In the genomic region with DNA sequence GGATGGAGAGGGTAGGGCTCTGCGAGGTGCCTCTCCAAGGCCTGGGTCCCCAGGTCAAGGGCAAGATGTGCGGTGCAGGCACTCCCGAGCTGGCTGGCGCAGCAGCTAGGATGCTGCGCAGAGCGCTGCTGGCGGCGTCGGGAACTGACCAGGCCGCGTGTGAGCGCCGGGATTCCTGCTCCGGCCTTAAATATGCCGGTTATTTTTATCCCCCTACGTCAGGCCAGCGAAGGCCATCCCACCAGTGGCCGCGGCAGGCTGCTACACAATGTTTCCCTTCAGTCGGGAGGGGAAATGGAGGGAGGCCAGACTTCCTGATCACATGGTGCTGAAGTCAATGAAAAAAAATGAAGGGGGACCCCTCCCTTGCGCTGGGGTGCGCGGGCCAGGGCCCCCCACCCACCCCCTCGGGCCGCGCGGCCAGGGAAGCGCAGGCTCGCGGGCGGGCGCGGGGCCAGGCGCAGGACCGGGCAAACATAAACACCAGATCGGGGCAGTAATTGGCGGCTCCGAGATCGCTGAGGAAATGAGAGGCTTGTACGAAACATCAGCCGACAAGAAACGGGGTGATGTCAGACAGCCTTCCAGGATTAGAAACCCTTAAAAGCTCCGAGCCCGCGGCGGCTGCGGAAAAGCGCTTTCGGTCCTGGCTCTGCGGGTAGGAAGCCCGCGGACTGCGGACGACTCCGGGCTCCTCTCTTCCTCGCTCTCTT, we compare ENCODE assay signal across 8 mouse cellular contexts.
DNase-seq lines count a peak whose midpoint lies in the region; ATAC-seq and TF ChIP-seq lines count a peak whose summit lies in the region.

No protein-coding gene starts in this region.

- DNase-seq in cerebellum, adult 2 months = peak; percentile 88 to 89
- DNase-seq in layer of hippocampus, adult 9-11 months = peak; percentile 91
- DNase-seq in testis, postnatal 14 days (ENCODE audit: low spot score) = peak; percentile 81

- ATAC-seq in frontal cortex, adult (ENCODE audit: low TSS enrichment) = peak; percentile 84
- ATAC-seq in hematopoietic stem cell, adult 5-6 weeks (replicated peaks in 1 of 2; ENCODE audit: insufficient read depth in 1 of 2, low FRiP score in 2 of 2, low TSS enrichment in 1 of 2, low read depth in 1 of 2, poor library complexity in 2 of 2, severe bottlenecking in 2 of 2) = peak; percentile 73 to 80
- peak; percentile 95 for ATAC-seq in lung, embryonic 15.5 days (ENCODE audit: borderline replicate concordance, extremely low read depth, low FRiP score, low TSS enrichment)

- peaks cover 60% of the 10 kb centered on the region for H3K27me3 ChIP-seq in E14TG2a.4 (ENCODE audit: insufficient read depth, low read length)
- no peaks in the 10 kb centered on the region for H3K27me3 ChIP-seq in cerebellum, adult 2 months (ENCODE audit: control insufficient read depth, insufficient read depth, low read length)
- H3K27me3 ChIP-seq in lung, embryonic 15.5 days = peaks cover 29% of the 10 kb centered on the region

- H3K4me1 ChIP-seq in E14TG2a.4 (replicated peaks; ENCODE audit: low read depth, low read length) = peaks cover 33% of the 10 kb centered on the region
- 0 out of 2 replicates have a peak, but pooled peaks cover 4% of the 10 kb centered on the region for H3K4me1 ChIP-seq in cerebellum, adult 2 months (ENCODE audit: control insufficient read depth, insufficient read depth, low read length)
- peaks cover 16% of the 10 kb centered on the region for H3K4me1 ChIP-seq in lung, embryonic 15.5 days
- H3K4me1 ChIP-seq in olfactory bulb, adult 2 months (ENCODE audit: control insufficient read depth, insufficient read depth, low read length) = peaks cover 13% of the 10 kb centered on the region

- peak overlapping the region; percentile 71 for H3K4me3 ChIP-seq in E14TG2a.4 (replicated peaks; ENCODE audit: low read length)
- H3K4me3 ChIP-seq in cerebellum, adult 2 months (replicated peaks; ENCODE audit: insufficient read depth, low read depth, low read length) = peak overlapping the region; percentile 70
- H3K4me3 ChIP-seq in lung, embryonic 15.5 days = peak overlapping the region; percentile 58
- H3K4me3 ChIP-seq in olfactory bulb, adult 2 months (ENCODE audit: insufficient read depth, low read depth, low read length) = peak overlapping the region; percentile 57

- WGBS in cerebellum, adult 2 months = under 1% methylated on average over 56 of the region's 56 CpGs
- WGBS in lung, embryonic 15.5 days = under 1% methylated on average over 56 of the region's 56 CpGs
- under 1% methylated on average over 56 of the region's 56 CpGs for WGBS in olfactory bulb, adult 2 months

- H3K9ac ChIP-seq in lung, embryonic 15.5 days = peak overlapping the region; percentile 53

- peak overlapping the region; percentile 60 for H3K27ac ChIP-seq in cerebellum, adult 2 months (ENCODE audit: insufficient read depth, low read length)
- peak overlapping the region; percentile 94 for H3K27ac ChIP-seq in lung, embryonic 15.5 days
- peak overlapping the region; percentile 98 for H3K27ac ChIP-seq in olfactory bulb, adult 2 months (ENCODE audit: insufficient read depth, low read depth, low read length)

- H3K9me3 ChIP-seq in E14TG2a.4 (ENCODE audit: low read length) = no peaks in the 10 kb centered on the region
- no peaks in the 10 kb centered on the region for H3K9me3 ChIP-seq in lung, embryonic 15.5 days

- peak overlapping the region; percentile 85 for H3K4me2 ChIP-seq in lung, embryonic 15.5 days

- no peak for TF ChIP-seq CTCF in E14TG2a.4 (conservative IDR thresholded peaks at IDR 0.05; ENCODE audit: low read length)
- peak; percentile 21; the same call in 1 of the 2 replicates for TF ChIP-seq CTCF in cerebellum, adult 2 months (IDR thresholded peaks at IDR 0.05; ENCODE audit: borderline replicate concordance, insufficient read depth, low read depth, low read length)
- 0 out of 2 replicates have a peak, but pooled peaks have one; percentile 14 for TF ChIP-seq CTCF in olfactory bulb, adult 2 months (IDR thresholded peaks at IDR 0.05; ENCODE audit: insufficient read depth, low read depth, low read length)

- TF ChIP-seq POLR2A in cerebellum, adult 2 months (IDR thresholded peaks at IDR 0.05; ENCODE audit: borderline replicate concordance, insufficient read depth, low read length) = peak; percentile 73
- TF ChIP-seq POLR2A in olfactory bulb, adult 2 months (IDR thresholded peaks at IDR 0.05; ENCODE audit: insufficient read depth, low read depth, low read length) = peak; percentile 86

- H3K36me3 ChIP-seq in E14TG2a.4 (ENCODE audit: insufficient read depth, low read length) = no peaks in the 10 kb centered on the region
- H3K36me3 ChIP-seq in lung, embryonic 15.5 days = no peaks in the 10 kb centered on the region

Comparison
In these comparisons a context has a peak if more than half of its experiments do, and no peak if none do; other contexts are left out.
1. Peak in every context shown above with its lines: DNase-seq, ATAC-seq, H3K4me3 ChIP-seq and H3K27ac ChIP-seq.